Mouse (Mus musculus): Measurements from ENCODE around the gene Rasgrf2.
"Not testable (repeated sequence)": the region's sequence is repeated elsewhere in the genome, so short reads cannot be mapped to it uniquely, and the experiment has no call there.

Gene Rasgrf2

DNA sequence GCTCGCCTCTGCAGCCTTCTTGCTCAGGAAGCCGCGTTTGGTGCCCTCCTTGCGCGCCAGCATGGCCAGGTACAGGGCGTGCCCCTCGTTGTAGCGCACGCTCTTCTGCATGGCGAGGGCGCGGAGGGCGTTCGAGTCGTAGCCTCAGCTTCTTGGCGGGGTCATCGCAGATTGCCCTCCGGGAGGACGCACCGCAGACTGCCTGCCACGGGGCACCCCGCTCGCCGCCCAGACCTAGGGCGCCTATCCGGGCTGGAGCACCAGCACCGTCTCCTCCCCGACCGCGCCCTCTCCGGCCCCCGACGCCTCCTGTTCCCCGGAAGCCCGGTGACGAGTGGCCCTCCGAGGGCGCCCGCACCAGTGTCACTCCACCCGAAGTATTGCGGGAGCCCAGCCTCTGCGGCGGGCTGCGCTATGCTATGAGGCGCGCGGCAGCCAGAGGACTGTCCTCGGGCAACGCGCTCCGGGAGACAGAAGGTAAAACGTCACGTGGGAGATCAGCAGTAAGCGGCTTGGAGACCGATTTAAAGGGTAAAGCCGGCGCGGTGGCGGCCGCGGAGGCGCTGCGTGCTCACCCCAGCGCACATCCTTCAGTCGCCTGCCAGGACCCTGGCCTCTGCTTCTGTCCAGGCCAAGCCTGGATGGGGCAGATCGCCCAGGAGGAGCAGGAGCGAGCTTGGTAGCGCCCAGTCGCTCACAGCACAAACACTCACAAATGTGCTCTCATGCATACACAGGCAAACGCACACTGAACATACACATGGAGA is at the start of gene Rasgrf2:
Gene Rasgrf2 (minus strand): TSS at position 273 of the 767 bp plus-strand sequence.
- DNase-seq (ENCODE audit: low read depth, low spot score) = no peak

DNA sequence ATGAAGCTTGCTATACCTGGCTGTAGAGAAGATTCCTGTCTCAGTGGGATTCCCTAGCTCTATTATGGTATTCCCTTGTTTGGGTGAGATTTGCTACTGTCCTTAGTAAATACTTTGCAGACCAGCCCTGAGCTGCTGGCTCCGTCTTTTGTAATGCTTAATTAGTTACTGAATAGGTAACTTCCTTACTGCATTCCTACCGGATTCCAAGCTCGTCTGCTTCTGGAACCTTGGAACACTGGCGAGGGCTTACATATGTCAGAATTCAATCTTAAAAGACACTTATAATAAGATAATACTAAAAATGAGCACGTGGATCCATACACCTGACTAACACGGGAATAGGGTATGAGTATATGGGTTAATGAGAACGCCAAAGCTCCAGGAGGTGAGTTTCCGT is 41.2 kb upstream of the Rasgrf2 start:
- not testable (repeated sequence) for DNase-seq (ENCODE audit: low read depth, low spot score)

DNA sequence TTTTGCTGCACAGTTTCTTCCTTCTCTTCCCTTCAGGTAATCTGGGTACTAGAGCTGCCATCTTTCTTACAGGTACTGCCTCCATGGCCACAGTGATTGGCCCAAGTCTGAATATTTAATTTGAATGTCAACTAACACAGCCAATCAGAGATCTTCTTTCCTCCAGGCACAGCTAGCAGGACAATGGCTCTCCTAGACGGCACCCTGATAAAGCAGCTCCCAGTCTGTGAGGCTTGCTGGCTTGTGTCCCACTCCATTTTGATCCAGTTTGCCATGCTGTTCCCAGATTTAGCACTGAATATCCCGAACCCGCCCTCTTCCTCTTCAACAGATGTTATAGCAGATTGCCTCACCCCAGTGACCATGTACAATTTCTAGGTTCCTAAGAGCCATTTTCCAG is 19.1 kb upstream of the Rasgrf2 start:
- DNase-seq (ENCODE audit: low read depth, low spot score) = no peak

DNA sequence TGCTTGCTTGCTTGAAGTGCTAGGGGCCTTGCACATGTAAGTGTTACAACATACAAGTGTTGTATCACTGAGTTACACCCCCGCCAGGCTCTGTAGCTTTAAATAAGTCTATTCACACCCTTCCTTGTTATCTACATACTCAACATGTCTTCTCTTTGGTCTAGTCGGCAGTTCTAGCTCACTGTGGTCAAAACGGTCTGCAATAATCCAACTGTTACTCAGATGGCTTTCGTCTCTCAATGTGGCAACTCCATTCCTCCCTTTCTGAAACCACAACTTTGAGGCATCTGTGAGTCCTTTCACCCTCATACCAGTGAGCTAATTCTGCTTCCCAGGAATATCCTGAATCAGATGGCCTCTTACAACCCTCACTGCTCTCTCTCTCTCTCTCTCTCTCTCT is 17.4 kb upstream of the Rasgrf2 start:
- DNase-seq (ENCODE audit: low read depth, low spot score) = no peak

DNA sequence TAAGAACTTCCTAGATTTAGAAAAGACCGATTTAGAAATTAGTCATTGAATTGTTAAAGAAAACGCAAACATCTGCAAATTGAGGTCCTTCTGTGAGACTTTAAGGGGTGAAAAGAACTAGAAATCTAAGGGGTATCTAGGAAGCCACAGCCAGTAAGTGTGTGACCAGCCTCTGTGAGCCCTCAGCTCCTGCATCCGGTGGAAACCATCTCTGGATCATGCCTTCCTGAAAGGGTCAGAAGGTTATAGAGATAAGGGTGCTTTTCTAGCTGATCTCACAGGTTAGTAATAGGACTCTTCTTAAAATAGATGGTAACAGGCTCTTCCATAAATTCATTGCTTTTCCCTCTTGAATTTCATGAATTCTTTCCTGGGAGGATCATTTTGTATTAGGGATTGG is 3.3 kb upstream of the Rasgrf2 start:
- DNase-seq (ENCODE audit: low read depth, low spot score) = no peak

DNA sequence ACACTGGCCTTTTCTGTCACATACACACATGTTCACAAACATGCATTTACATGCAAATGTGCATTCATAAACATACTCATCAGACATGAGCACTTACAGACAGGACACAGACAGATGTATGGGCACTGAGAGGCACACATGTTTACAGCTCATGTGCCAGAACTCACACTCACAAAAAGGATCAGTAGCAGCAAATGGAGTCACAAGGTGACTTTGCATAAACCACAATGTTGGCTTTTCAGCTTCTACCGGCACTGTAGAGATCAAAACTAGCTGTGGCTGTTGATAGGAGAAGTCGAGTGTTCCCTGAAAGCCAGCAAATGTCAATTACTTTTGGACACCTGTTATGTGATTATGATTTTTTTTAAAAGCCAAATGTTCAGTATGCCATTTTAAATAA is 1.1 kb upstream of the Rasgrf2 start:
- no peak for DNase-seq (ENCODE audit: low read depth, low spot score)

DNA sequence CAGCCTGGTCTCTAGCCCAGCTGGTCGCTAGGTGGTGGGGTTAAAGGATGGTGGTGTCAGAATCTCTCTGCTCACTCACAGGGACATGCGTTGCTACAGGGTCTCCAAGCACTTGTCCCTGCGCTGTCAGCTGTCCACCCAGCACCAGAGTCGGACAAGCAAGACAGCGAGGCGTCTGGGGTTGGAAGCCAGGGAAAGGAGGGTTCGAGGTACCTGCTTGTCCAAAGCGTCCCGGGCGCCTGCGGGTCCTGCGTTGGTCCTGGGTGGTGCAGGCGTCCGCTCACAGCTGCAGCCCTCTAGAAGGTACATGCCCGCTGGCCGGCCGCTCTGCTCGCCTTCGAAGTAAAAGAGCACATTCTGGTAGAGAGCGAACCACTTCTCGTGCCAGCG is 467 bp downstream of the Rasgrf2 start:
- no peak for DNase-seq (ENCODE audit: low read depth, low spot score)

DNA sequence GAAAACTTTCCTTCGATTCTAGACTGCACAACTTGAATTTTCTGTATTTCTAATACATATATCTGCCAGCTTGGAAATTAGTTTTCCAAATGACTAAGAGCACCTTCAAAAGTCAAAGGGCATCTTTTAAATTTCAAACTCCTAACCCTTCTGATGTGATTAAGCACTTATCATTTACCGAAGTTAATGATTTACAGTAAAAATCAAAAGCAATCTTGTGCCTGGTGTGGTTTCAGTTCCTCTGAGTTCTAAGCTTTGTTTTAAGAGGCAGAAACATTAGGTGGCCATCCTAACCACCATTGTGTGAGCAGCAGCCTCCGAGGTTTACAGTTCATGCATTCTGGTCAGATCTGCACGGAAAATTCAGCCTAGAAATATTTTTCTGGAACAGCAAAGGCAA is 1.6 kb downstream of the Rasgrf2 start:
- DNase-seq (ENCODE audit: low read depth, low spot score) = no peak

DNA sequence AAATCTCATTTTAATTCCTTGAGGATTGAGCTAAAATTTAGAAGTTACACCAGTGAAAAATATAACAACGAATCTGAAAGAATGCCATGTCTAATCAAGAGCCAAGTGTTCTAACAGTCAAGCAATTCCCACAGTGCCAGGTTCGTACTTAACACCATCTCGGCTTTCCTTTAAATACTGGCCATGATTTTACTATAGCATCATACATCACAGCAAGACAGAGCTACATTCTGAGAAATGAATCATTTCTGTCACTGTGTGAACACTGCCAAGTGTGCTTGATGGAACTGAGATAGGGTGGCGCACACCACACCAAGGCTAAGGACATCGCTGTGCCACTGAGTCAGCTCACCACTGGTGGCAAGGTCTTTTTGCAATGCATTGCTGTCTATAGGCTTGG is 5.6 kb downstream of the Rasgrf2 start:
- no peak for DNase-seq (ENCODE audit: low read depth, low spot score)

DNA sequence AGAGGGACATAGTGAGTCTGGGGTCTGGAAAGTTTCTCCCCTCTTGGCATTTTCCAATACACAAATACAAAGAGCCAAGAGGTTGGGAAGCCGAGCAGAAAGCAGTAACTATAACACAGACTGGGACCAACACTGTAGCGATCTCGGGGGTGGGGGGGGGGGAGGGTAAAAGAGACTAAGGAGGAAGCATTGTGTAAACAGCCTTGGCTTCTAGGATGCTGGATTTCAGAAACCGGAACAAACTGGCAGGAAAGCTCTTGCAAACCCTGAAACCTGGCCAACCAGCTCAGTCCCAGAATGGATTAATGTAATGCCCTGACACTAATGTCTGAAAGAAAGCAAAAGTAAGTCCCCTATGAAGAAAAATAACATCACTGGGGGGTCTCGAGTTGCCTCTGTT is 11.8 kb downstream of the Rasgrf2 start:
- DNase-seq (ENCODE audit: low read depth, low spot score) = no peak

DNA sequence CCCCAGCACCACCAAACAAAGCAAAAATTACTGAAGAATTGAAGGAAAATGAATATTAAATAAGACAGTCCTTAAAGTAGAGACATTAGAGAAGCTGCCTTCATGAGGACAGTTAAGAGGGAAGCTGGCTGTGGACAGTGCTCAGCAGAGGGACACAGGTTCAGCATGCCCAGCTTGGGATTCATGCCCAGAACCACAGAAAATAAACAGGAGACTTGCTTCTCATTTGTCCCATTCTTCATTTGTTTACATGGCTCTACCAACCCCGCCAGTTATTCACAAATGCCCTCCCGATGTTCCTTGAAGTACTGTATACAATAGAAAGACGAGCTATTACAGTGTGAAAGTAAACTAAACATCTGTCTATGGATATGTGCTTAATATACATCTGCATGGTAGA is 17.4 kb downstream of the Rasgrf2 start:
- DNase-seq (ENCODE audit: low read depth, low spot score) = no peak

DNA sequence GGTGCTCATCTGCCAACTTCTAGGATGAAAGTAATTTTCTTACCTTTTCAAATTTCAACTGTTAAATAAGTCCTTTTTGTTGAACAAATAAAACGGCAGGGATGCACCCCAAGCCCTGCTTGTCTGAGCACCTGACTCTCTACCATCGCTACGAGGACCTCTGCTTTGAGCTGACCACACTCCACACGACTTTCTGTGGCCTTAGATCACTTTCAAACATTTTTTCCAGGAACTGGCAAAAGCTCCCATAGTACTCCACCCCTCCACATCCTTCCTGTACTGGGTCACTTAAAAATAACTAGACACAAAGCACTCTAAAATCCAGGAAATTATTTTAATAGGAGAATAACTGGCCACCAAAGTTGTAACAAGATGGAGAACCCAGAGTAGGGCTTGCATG is 23.2 kb downstream of the Rasgrf2 start:
- no peak for DNase-seq (ENCODE audit: low read depth, low spot score)

DNA sequence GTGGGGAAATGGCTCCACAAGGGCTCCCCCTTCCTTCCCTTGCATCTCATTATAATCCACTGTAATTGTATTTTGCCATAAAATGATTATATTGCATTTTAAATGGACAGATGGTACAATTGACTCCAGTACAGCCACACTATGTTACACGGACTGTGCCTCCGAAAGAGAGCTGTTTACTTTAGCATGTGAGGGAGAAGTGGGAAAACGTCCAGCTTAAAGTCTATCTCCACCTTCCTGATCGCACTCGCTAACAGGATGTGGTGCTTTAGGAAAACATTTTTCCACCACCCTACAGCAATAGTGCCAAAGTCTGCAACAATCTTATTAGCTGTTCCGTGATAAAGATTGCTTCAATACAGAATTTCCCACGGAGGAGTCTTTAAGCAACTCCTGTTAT is 27.2 kb downstream of the Rasgrf2 start:
- no peak for DNase-seq (ENCODE audit: low read depth, low spot score)

DNA sequence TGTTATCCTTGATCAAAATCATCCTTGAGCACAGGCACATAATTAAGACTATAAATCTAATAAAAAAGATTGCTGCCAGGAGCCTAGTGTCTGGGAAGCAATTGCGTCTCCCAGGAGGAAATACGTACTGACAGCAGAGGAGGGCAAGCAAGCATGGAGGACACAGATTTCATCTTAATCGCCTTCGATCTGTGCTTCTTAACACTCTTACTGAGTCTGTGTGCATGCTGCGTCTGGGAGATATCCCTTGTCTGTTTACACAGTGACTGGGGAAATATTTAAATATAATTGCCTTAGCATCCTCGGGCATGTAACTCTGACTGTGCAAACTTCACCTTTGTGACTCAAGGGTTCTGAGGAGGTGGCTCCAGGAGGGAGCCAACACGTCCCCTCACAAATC is 33.0 kb downstream of the Rasgrf2 start:
- no peak for DNase-seq (ENCODE audit: low read depth, low spot score)

DNA sequence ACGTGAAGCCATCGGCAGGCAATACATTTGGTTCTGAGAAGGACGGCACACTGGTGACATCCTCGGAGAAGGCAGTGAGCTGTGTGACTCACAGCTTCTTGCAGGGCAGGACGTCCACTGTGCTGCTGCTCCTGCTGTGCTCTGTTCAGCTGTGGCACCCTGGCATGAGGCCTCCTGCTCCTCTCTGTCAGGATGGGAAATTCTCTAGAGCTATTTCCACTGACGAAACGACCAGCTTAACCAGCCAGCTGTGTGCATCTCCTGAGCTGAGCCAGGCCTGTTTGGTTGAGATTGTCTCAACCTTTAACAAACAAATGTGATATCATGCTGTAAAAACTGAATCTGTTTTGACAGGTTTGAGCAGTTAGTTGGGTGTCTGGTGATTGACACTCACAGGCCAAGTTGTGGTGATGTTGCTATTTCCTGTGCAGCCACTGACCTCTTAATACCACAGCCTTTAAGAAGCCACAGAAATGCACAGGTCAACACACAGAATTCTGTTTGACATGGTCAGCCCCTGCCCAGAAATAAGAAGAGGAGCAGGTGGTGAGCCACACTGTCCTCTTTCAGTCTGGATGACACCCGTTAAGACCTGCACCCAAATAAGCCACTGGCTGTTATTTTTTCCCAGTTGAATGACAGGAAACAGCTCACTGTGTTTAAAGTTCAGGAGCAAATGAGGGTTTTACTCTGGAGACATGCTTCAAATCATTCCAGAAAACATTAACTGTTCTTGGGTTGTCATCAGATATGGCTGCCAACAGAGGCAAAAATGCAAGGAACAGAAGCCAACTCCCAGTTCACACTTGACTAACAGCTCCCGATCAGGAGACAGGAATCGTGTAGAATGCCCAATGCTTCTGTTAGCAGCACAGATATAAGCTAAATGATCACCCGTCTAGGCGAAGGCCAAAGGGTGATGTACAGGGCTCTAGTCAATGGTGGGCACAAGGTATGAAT is 36.0 kb downstream of the Rasgrf2 start:
- DNase-seq (ENCODE audit: low read depth, low spot score) = no peak

DNA sequence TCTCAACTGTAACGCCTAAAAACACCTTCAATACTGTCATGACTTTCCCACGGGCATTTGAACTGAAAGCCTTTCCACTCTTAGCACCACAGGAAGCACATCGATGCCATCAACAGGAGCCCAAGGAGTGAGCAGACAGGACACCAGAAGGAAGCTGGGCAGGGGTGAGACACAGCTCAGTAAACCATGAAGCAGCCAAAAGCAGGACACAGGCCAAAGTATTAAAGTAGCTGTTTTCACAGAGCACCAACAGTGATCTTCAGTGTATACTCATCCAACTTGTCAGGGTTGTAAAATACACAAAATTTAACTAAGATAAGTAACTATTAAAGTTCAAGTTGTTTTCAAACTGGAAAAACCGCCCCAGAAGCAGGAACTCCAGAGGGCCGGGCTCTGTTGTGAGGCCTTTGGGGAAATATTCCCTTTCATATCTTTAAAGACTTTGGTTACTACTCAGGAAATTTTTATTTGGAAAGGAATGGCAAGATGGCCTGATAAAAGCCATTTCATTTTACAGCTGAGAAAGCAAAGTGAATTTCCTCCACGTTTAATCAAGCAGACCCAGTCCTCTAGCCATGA is 37.7 kb downstream of the Rasgrf2 start:
- DNase-seq (ENCODE audit: low read depth, low spot score) = no peak

DNA sequence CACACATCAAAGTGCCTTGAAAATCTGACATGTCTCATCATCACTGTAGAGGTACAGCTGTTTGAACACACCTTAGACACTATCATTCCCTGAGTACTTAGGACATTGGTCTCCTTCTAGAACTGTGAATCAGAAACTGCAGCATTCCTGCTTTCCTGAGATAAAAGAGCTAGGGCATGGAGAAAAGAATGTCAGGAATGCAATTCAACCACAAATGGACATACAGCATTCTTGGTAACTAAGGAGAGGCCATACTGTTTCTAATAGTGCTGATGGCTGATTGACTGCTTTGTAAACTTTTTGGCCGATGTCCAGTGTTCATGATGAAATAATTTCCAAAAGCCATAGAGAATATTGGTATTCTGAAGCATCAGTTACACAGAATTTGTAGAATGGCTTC is 58.3 kb downstream of the Rasgrf2 start:
- DNase-seq (ENCODE audit: low read depth, low spot score) = no peak

DNA sequence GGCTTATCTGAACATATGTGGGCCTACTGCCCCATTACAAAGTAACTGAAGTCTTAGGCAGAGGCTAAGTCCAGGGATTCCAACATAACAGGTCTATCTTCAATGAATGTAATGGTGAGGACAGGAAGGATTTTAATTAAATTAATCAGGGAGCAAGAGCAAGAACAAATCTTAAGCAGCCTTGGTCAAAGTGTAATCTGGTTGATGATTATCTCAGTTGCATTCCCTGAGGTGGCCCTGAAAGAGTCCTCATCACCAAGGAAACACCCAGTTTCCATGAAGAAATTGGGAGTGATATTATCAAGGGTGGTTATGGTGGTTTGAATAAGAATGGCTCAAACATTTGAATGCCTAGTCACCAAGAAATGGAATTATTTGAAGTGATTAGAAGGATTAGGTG is 62.8 kb downstream of the Rasgrf2 start:
- DNase-seq (ENCODE audit: low read depth, low spot score) = no peak

DNA sequence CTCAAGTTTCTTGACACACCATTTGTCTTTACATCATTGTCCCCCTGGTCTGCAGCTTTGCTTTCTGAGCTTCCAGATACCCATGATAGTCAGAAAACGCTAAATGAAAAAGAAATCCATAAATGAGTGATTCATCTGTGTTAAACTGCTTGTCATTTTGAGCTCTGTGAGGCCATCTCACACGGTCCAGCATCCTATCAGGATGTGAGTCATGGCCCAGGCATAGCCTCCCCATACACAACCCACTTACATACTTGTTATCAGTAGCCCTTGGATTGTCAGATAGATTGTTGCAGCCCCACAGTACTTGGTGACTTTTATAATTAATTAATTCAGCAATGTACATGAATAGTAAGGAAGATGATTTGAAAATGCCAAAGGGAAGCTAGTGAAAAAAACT is 63.6 kb downstream of the Rasgrf2 start:
- no peak for DNase-seq (ENCODE audit: low read depth, low spot score)

DNA sequence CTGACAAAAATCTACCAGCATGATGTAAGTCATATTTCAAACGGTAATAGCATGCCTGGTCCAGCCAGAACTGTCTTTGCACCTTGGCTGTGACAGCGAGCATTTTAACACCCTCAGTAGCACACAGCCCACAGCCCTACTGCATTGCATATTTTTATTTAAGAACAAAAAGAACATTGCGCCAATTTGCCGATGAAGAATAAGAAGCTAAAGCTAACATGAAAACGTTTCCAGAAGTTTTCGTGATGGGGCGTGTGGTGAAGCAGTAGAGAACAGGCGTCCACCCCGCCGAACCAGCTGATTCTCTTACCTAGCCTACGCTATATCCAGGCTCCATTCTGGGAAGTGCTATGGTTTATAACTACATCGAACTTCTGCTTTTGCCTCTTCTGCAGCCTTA is 77.7 kb downstream of the Rasgrf2 start:
- DNase-seq (ENCODE audit: low read depth, low spot score) = no peak

DNA sequence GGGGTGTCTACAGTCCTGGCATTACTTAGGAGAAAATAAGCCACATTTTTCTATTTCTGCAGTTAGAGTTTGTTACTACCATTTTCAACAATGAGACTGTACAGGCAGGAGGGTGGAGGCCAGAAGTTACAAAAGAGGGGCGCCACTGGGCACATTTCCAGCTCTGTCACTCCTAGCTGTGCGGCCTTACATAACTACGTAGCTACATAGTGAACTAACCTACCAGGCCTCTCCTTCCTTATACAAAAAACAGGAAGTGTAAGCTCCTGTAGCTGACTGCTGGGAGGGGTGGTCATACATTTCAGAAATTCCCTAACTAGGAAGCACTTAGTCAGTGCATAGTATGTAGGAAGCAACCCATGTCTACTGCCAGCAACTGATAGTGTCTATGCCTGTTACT is 78.5 kb downstream of the Rasgrf2 start:
- no peak for DNase-seq (ENCODE audit: low read depth, low spot score)

DNA sequence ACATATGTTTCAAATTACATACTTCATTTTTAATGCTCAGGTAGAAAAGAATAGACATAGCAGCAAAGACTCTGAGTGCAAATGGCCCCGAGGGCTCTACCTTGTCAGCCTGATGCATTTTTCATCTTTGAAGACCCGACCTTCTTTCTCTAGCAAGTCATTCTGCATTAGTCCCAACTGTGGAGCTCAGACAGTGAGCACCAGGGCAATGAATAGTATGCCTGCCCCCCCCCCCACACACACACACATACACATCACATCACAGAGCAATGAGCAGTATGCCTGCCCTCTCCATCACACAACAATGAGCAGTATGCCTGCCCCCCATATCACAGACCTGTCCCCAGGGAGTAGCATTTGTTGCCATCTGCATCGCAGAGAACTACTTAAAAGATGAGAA is 80.2 kb downstream of the Rasgrf2 start:
- DNase-seq (ENCODE audit: low read depth, low spot score) = no peak

Measured in brain, embryonic 18.5 days (tissue).